Mouse (Mus musculus): ENCODE results near the gene Wnt2b.

DNA sequence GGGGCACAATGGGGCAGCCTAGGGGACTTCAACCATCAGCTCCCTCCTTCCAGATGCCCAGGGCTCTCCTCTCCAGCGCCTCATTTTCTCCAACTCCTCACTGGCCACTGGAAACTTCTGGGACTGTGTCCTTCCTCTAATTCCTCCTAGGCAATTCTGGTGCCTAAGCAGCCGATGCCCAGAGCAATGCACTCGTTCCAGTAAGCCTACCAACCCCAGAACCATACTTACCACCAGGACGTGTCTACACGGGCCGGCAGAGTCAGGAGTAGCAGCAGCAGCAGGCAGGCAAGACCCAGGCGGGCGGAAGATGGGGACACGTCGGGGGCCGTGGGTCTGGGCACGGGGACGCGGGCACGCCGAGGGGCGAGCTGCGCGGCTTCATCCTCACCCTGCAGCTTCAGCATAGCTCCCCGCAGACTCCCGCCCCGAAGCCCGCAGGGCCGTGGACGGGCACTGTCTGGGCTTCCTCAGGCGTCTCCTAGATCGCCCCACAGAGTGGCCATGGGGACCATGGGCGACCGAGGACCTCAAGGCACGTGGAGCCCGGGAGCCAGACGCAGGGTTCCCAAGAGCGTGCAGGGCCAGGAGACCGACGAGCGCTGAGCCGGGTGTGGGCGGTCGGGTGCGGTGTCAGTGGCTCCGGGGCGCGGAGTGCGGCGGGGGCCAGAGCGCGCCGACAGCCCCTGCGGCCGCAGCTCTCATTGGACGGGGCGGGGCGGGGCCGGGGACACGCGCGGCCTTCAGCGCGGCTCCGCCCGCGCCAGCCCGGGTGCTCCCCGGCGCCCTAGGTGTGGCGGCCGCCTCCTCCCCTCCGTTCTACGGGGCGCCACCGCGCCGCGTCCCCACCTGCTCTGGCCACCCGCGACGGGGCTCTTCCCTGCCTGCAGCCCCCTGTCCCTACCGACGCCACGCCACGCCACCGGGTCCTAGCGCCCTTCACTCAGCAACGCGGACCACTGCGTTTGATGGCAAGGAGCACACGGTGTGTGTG lies at the start of gene Wnt2b:
- TF ChIP-seq CTCF (IDR thresholded peaks at IDR 0.05; ENCODE audit: low read depth) (no peak), EP300 (IDR thresholded peaks at IDR 0.05; ENCODE audit: low read depth) (no peak)

Measured in liver, embryonic 14.5 days (tissue).